Mouse (Mus musculus): ENCODE results near the gene Nrxn1.

Gene Nrxn1

DNA sequence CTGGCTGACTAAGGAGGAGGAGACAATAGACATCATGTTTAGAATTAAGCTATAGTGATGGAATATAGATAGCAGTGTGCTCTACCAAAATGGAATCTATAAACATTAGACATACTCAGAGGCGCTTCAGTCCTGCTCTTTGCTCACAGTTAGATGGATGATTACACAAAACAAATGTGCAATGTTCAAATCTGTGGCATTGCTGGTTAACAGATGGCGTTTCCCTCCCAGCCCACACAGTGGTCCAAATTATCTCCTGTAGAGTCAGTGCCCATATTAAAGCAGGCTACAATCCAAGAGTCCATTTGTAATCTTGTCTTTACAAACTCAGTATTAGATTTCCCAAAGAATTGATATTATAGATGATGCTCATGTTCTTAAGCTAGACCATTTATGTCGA is 666.9 kb downstream of the Nrxn1 start:
- no peak for DNase-seq

DNA sequence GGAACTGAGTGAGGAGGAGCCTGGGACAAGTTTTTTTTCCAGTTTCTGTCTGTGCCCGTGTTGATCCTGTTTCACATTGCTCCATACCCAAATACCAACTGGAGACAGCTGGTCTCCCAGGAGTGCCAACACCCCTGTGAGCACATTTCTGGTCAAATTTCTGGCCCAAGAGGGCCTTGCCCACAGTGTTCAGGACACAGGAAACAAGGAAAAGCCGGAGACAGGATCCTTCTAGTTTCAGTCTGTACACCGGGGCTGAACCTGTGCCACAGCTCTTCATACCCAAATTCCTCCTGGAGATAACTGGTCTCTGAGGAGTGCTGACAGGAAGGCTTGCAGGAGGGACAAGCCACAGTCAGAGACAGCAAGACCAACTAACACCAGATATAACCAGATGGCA is 670.3 kb downstream of the Nrxn1 start:
- no peak for DNase-seq

DNA sequence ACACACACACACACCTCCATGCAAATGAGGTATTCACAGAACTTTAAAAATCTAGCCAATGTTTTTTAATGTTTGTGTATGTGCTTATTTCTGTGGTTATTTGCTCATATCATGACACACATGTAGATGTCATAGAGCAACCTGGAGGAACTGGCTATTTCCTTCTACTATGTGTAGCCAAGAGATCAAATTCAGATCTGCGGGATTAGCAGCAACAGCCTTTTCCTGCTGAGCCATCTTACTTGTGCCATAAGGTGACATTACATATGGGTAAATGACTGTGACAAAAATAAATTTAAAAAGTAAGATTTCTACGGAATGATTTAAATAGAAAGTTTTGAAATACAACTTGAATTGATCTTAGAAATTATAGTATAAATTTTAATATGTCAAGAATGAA is 672.1 kb downstream of the Nrxn1 start:
- DNase-seq = no peak

DNA sequence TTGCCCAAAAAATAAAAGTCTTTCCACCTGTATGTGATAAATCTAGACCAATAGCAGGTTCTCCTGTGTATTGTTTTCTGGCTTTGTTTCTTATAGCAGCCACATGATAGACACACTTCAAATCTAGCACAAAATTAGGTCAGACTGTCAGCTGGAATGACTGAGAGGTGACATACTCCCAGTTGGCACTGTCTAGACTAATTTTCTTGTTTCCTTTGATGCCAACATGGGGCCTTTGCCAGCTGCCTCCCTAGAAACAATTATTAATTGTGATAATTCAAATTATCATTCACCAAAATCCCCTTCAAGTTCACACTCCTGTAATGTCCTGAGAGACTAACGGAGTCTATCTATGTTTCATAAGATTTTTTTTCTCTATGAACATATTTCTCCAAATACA is 673.3 kb downstream of the Nrxn1 start:
- no peak for DNase-seq

DNA sequence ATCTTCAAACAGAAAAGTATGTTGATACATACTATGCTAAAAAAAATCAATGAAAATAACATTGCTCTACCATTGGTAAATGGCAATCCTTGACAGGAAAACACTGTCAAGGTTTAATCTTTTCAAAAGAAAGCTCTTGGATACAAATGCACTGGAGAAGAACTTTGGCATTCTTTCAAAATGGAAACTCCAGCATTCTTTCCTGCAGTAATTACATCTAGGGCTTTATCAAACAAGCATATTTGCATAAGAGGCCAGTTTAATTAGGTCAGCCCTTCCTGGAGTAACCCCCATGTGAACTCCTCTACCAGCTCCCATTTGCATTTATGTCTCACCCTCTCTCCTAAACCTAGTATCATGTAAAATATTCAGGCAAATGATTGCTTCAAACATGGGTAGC is 696.5 kb downstream of the Nrxn1 start:
- no peak for DNase-seq

DNA sequence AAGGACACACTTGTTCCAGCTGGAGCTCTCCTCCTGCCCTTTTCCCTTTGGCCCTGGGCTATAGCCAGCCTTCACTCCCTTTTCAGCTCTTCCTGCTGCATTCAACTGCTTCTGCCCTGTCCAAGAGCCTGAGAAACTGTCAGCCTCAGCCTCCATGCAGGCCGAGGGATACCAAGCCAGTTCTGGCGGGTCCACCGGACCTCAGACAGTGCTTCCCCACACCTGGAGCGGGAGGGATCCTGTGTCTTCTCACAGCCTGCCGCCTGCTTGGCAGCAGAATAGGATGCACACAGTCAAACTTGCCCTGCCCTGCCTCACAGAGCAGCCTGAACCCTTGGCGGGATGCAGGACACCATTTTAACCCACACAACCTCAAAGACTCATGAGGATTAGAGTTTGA is 698.3 kb downstream of the Nrxn1 start:
- DNase-seq = no peak

DNA sequence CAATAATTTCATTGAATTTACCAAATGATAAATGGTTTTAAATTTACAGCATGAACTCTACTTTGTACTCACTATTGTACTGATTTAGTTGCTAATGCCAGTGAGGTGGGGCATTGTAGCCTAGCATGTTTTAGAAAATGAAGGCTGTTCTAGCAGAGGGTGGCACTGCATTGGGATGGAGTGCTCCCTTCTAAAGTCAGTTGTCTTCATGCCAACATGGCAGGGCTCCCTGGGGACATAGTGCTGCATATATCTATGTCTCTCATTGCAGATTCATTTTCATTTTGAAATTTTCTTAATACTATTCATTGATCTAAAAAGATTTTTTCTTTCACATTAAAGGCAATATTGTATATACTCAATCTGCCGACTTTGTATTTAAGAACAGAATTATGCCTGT is 700.1 kb downstream of the Nrxn1 start:
- no peak for DNase-seq

DNA sequence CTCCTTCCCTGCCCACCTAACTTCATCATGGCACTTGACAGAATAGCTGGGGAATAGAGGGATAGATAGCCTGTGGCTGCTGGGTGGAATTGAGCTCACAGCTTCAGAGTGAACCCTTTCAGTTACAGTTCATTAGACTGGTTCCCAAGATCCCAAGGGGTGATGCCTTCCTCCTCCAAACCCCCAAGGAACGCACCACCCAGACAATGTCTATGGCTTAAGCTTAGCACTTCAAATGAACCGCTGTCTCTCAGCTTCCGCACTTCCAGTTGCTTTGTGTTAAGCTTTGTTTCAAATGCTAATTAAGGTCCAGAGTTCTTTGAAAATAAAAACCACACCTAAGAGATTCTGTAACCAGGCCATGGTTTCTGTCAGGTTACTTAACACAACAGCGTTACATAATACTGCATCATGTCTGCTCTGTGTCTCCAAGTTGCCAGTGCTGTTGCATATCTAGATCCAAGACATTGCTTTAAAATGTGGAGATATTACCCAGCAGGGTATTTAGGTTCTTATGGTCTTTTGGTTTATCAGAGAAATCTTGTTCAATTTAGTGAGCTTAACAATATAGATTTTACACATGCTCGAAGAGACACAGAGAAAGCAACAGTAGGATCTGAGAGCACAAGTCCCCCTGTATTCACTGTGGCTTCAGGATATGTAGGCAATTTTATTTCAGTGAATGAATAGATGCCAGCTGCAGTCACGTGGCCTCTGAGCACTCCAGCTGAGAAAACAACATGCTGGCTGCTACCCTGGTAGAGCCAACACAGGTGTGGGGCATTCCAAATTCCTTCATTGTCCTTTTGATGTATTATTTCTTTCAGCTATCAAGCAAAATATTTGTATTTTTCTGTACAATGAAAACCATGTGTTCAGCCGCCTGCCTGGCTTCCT is 702.3 kb downstream of the Nrxn1 start:
- no peak for DNase-seq

DNA sequence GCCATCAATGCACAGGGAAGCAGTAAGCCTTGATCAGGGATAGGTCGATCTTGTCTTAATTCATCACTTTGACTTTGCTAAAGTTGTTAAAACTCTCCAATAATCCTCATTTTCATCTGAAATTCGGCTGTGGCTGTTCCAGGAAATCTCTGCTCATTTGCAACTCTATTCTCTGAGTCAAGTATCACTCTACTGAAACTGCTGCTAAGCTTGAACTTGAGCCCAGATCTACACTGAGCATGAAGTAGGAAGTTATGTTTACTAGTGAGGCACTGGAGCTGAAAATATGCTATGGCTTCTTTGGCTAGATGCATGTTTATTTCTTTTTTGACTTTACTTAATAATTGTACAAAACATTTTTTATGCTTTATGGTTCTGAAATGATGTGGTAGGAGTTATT is 708.0 kb downstream of the Nrxn1 start:
- DNase-seq = no peak

DNA sequence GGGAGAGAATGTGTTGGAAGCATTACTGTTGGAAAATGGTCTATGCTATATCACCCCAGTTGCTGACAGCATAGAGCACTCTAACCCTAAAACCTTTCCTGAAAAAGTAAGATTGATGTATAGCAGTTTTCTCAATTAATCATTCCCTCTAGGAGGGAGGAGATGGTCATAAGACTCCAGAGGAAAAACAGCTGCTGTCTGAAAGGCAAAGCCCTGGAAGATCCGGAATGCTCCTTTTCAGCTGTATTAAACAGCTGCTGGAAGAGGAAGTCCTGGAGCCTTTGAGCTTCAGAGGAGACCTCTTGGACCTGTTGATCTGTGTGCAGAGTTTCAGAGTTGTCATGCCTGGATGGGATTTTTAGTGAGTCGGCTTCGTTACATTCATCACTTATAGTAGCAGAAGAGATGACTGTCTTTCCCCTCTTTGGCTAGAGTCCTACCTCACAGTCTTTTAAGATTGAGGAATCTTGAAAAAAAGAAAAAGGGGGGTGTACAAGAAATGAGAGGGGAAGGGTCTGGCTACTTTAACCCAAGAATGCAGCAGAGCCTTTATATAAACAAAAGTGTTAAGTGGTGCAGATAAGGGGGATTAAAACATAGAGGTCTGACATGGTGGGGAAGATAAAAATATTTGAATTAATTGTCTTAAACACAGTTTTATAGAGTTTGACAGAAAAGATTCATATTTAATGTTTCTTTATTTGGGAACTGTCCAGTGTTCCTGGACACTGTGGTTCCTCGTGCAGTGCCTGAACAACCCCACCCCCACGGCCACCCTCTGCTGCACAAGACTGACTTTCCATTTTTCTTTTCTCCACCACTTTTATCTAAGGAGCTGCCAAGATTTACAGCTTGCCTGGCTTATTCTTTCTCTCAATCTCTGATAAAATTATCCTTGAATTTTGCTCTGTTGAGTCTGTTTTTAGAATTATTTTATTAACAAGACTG is 710.1 kb downstream of the Nrxn1 start:
- DNase-seq = no peak

DNA sequence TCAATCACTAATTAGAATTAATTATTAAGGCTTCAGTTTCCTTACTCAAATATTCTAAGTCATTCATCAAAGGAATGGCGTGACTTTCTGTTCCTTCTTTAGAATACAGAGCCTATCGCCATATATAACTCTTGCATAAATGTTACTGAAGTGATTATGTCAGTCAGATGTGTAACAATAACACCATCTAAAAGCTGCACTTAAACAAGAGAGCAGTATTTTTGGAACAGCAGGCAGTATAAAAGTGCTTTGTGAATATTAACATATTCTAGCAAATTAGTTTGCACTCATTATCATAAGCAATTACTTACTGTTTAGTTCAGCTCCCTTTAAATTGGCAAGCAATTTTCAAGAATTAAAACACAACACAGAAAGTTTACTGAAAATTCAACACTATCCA is 716.3 kb downstream of the Nrxn1 start:
- DNase-seq = no peak

DNA sequence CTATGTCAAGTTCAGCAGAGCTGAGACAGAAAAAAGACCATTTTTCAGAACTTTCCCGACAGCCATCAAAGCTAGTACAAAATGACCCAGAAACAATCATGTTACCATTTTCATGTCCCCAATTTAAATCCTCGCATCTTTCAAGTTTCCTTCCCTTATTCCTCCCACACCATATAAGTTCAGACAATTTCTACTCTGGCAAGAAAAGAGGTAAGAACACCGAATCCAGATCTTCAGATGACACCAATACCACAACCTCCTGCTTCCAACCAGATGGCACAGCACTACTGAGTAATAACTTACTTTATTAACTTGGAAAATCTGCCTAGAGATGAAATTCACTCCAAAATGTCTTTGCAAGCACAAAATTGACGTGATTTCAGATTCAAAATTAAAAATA is 730.7 kb downstream of the Nrxn1 start:
- DNase-seq = no peak

DNA sequence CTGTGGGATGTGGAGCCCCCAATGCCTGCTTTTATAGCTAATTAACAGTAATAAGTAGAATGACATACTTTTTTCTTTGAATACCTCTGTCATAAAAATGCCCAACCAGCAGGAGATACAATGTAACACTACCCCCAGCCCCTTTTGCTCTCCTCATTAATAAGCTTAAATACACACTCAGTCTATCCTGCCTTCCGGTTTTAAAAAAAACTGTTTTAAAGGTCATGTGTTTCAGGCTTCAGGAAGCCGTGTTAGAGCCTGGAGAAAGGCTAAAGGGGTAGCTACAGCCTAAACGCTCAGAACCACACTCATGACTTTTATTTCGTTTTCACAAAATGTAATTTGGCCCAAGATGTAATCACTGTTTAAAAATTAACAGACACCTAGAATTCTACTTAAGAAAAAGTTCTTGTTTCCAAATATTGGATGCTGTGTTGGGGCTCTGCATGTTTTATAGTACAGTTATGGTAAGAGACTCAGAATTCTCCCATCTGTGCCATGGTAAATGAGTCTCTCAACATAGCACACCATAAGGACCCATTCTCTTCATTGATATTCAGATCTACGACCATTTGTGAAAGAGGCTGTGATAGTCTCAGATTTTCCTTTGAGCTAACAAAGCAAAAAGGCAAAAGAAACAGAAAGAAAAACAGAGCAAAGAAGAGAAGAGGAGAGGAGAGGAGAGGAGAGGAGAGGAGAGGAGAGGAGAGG is 743.3 kb downstream of the Nrxn1 start:
- no peak for DNase-seq

DNA sequence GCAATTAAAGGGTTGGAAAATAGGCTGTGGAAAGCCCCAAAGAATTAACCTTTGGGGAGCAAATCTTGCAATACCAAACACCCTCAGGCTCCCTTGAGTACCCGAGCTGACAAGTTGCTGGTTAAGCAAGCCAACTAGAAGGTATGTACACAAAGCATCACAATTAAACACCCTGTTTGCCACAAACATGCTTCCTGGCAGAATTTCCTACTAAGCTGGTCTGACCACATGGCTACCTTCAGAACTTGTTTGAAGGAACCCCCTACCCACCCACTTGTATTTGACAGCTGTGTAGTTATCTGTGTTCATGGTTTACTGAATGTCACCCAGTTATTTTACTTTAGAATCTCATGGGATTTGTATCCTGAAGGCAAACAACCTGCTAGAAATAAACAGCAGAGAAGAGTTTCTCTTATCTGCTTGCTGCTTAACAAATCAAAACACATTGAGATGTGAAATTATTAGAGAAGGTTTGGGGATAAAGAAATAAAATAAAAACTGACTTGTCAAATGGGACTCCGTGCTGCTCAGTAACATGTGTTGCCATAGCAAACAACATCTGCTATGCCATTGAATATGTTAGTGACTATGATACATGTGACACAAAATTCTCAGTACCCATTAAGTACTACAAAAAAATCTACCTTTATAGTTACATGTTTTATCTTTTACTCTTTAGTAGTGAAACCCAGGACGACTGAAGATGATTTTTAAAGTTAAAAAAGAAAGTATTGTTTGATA is 746.0 kb downstream of the Nrxn1 start:
- no peak for DNase-seq

DNA sequence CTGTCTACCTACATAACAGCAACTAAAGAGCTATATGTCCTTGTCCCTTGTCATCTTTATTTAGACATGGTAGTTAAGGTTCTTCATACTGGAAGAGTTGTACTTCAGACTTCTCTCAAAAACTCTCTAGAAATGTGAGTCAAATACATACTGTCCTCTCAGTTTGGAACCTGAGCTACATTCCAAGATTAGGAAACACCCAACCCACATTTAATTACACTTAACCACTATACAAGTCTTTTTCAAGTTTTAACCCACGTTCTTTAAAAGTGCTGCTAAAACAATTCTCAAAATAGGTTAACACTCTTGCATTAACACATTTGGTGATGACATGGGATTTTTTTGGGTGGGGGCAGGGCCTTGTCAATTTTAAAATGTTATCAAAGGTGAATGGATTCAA is 759.4 kb downstream of the Nrxn1 start:
- DNase-seq = no peak

DNA sequence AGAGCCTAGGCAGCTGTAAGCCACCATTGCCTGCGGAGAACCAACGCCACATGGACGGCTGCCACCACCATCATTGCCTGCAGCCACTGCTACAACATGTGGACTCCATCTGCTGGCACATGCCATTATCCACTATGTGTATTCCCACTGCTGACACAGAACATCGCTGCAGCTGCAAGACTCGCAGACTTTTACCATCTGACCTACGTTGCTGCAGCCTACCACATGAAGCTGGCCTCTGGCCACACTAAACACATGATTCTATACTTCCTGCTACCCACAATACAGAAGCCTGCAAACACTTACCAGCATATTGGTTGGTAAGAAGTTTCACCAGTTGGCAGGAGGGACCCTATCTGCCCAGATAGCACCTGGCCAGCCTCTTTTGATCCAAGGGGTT is 769.2 kb downstream of the Nrxn1 start:
- no peak for DNase-seq

DNA sequence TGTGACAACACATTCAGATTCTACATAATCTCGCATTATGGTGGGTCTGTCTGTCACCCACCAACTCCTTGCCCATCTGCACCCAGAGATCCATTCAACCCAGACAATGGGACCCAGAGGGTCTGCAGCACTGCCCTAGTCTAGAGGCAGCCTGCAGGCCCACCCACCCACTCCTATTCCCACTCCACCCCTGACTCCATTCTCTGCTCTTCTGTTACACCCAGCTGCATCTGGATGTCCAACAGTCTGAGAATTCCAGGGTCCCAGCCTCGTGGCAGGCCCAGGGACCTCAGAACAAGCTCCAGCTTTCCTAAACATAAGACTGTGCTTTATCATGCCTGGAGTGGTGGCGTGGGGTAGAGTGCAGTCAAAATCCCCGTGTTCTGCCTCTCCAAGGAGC is 820.6 kb downstream of the Nrxn1 start:
- DNase-seq = no peak

DNA sequence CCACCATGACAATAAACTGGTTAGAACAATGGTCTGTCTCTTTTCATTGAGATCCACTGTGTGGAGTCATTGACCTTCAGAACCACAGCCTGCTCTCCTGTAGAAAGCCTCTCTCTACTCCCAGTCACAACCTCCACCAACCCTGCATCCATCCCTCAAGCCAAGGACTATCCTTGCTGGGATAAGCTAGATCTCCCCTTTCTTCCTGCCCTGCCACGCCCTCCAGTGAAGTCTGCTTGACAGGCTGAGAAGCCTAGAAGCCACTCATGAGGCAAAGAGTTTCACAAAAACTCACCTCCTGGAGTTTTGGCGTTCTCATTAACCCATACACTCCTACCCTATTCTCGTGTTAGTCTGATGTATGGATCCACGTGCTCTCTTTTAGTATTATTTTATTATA is 821.7 kb downstream of the Nrxn1 start:
- DNase-seq = no peak

DNA sequence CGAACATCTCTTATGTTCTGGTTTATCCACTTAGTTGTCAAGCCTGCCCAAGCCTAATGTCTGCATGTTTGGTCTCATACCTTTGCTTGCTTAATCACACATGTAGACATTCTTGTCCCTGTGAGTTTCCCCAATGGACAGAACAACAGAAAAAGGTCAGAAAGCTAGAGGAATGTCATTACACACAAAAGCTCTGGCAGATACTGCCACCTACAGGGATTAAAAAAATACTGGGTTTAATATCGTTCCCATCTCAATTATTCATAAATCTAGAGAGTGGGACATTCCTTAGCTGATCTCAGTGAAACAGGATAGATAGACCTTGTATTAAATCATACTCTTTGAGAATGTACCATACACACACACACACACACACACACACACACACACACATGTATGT is 823.7 kb downstream of the Nrxn1 start:
- DNase-seq = no peak

DNA sequence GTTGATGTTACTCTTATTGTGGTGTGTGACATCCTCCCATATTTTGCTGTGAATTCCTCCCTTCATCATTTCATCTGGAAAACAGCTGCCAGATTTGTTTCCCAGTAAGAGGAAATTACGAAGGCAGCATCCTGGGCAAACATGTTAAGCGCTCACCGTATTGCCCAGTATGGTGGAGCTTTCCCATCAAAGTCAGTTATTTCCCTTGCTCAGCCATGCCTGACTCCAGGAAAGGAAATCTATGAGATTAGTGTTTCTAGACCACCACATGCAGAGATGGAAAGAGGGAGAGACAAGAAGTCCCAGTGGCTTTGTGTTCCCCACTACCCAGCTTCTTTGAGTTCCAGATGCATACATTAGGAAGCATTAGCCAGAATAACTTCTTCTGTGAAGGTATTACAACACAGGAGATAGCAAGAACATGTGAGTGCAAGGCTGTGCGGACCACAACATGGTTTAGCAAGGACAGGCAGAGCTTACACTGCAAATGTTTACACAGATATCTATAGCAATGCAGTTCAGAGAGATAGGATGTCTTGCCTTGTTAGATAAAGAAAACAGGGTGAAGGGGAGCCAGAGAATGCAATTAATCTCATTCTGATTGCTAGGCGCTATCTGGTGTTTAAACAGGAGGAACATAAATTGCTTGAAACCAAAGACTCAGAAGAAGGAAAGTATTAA is 839.3 kb downstream of the Nrxn1 start:
- no peak for DNase-seq

DNA sequence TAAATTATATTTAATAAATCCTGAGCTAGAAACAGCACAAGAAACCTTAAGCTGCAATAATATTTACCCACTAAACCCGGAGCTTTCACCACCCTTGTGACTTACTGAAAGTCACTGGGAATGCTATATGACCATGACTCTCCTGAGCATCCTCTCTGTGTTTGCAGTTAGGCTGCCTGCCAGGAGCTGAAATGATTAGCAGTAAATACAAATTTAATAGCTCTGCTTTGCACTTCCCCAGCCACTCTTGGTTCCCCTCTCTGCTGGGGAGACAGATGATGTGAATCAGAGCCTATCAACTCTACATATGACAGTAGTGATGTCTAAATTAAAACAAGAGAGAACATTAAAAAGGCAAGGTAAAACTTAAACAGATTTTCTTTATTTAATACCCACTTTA is 840.7 kb downstream of the Nrxn1 start:
- DNase-seq = no peak
